Mouse (Mus musculus) intestine, embryonic 16.5 days (tissue): ENCODE results near the gene Suclg2. TPM values are rescaled to one million over a fixed set of nuclear protein-coding genes. Genes with fewer than 3 reads are reported as not detected.

Experiments used
- ATAC-seq: fragments of 200-750 bp; cut with Nextera tagmentation; 2 replicates; pipeline ENCODE4 v1.8.0; 2017; ENCODE audit warnings: moderate TSS enrichment, moderate library complexity
- H3K27ac ChIP-seq: fragments of 300-500 bp; sonication (generic); 2 replicates; pipeline ENCODE4 v1.5.1; 2014; ENCODE audit warnings: mild to moderate bottlenecking, low read length
- H3K27me3 ChIP-seq: fragments of 300-500 bp; sonication (generic); replicated peaks from 2 replicates; pipeline ENCODE4 v1.6.1; 2014; ENCODE audit warnings: low read length, control low read depth, mixed read lengths; ENCODE audit not compliant: control insufficient read depth, insufficient read depth
- H3K36me3 ChIP-seq: fragments of 300-500 bp; sonication (generic); 2 replicates; pipeline ENCODE4 v1.6.1; 2014; ENCODE audit warnings: low read length, control low read depth; ENCODE audit not compliant: control insufficient read depth, insufficient read depth
- H3K4me1 ChIP-seq: fragments of 300-500 bp; sonication (generic); 2 replicates; pipeline ENCODE4 v1.6.1; 2014; ENCODE audit warnings: low read length, control low read depth, mixed read lengths; ENCODE audit not compliant: control insufficient read depth, insufficient read depth
- H3K4me2 ChIP-seq: fragments of 300-500 bp; sonication (generic); 2 replicates; pipeline ENCODE4 v1.6.1; 2014; ENCODE audit warnings: low read depth, low read length, control low read depth
- H3K4me3 ChIP-seq: fragments of 300-500 bp; sonication (generic); 2 replicates; pipeline ENCODE4 v1.5.1; 2014; ENCODE audit warnings: mild to moderate bottlenecking, low read length
- H3K9ac ChIP-seq: fragments of 300-500 bp; sonication (generic); 2 replicates; pipeline ENCODE4 v1.6.1; 2014; ENCODE audit warnings: low read depth, low read length
- H3K9me3 ChIP-seq: fragments of 300-500 bp; sonication (generic); 2 replicates; pipeline ENCODE4 v1.6.1; 2016; ENCODE audit warnings: low read length, control low read depth; ENCODE audit not compliant: control insufficient read depth
- WGBS: fragments of 180-500 bp; shearing (Covaris S2); extraction: QIAGEN DNeasy Blood & Tissue Kit; methylation state at CpG from one replicate; pipeline ENCODE4 v1.1.7; 2014; 5-methylcytosine and 5-hydroxymethylcytosine counted together
- polyA plus RNA-seq: library from polyadenylated mRNA; unstranded; fragments of >200 nt; fragmentation: Nextera tagmentation; extraction: Ambion mirVana; gene quantifications from 2 replicates; pipeline ENCODE4 v1.2.1, GENCODE M21; 2015

Suclg2 gene
- polyA plus RNA-seq, 1 experiment from 2014 or later = 130 TPM

- Histone ChIP-seq H3K36me3 (no peaks in the 10 kb centered on the region), H3K9me3 (no peaks in the 10 kb centered on the region), H3K4me1 (peaks cover 4% of the 10 kb centered on the region; the same call in 1 of the 2 replicates), H3K4me3 (no peak overlapping the region), H3K4me2 (no peak overlapping the region), H3K27me3 (no peaks in the 10 kb centered on the region), H3K27ac (no peak overlapping the region), H3K9ac (no peak overlapping the region)
- no peak for ATAC-seq
- 78% methylated on average over 3 of the region's 3 CpGs for WGBS
Observed at GRCm38 (mm10) chr6:95571620-95572019, 147.0 kb downstream of the Suclg2 start.

GRCm38 (mm10) chr6:95563355-95564009 is 155.1 kb downstream of the Suclg2 start:
- H3K27me3 ChIP-seq = no peaks in the 10 kb centered on the region
- H3K36me3 ChIP-seq = no peaks in the 10 kb centered on the region
- H3K4me1 ChIP-seq = no peaks in the 10 kb centered on the region
- H3K9me3 ChIP-seq = no peaks in the 10 kb centered on the region
- no peak overlapping the region for H3K27ac ChIP-seq
- no peak overlapping the region for H3K9ac ChIP-seq
- H3K4me3 ChIP-seq = no peak overlapping the region
- 74% methylated on average over 2 of the region's 2 CpGs for WGBS
- H3K4me2 ChIP-seq = no peak overlapping the region
- ATAC-seq = no peak

- WGBS = 90% methylated on average over 6 of the region's 6 CpGs
- Histone ChIP-seq H3K27ac (no peak overlapping the region), H3K9me3 (no peaks in the 10 kb centered on the region), H3K4me2 (no peak overlapping the region), H3K4me1 (no peaks in the 10 kb centered on the region), H3K9ac (no peak overlapping the region), H3K27me3 (no peaks in the 10 kb centered on the region), H3K36me3 (no peaks in the 10 kb centered on the region), H3K4me3 (no peak overlapping the region)
- ATAC-seq = no peak
Observed at GRCm38 (mm10) chr6:95556320-95556719, 162.3 kb downstream of the Suclg2 start.

GRCm38 (mm10) chr6:95552339-95552950 is 166.2 kb downstream of the Suclg2 start:
- H3K27me3 ChIP-seq = no peaks in the 10 kb centered on the region
- WGBS = 71% methylated on average over 6 of the region's 6 CpGs
- H3K27ac ChIP-seq = no peak overlapping the region
- H3K36me3 ChIP-seq = no peaks in the 10 kb centered on the region
- no peak for ATAC-seq
- no peak overlapping the region for H3K4me3 ChIP-seq
- H3K9ac ChIP-seq = no peak overlapping the region
- no peaks in the 10 kb centered on the region for H3K4me1 ChIP-seq
- no peak overlapping the region for H3K4me2 ChIP-seq
- no peaks in the 10 kb centered on the region for H3K9me3 ChIP-seq

GRCm38 (mm10) chr6:95551000-95551399 is 167.6 kb downstream of the Suclg2 start:
- Histone ChIP-seq H3K9me3 (no peaks in the 10 kb centered on the region), H3K9ac (no peak overlapping the region), H3K4me3 (no peak overlapping the region), H3K27me3 (no peaks in the 10 kb centered on the region), H3K4me2 (no peak overlapping the region), H3K27ac (no peak overlapping the region), H3K36me3 (no peaks in the 10 kb centered on the region), H3K4me1 (no peaks in the 10 kb centered on the region)
- 54% methylated on average over 4 of the region's 4 CpGs for WGBS
- ATAC-seq = no peak

- no peak overlapping the region for H3K4me2 ChIP-seq
- H3K4me3 ChIP-seq = no peak overlapping the region
- 78% methylated on average over 7 of the region's 7 CpGs for WGBS
- no peak for ATAC-seq
- H3K27ac ChIP-seq = no peak overlapping the region
- no peaks in the 10 kb centered on the region for H3K27me3 ChIP-seq
- no peaks in the 10 kb centered on the region for H3K36me3 ChIP-seq
- no peak overlapping the region for H3K9ac ChIP-seq
- H3K4me1 ChIP-seq = no peaks in the 10 kb centered on the region
- H3K9me3 ChIP-seq = no peaks in the 10 kb centered on the region
Observed at GRCm38 (mm10) chr6:95546189-95546832, 172.3 kb downstream of the Suclg2 start.

GRCm38 (mm10) chr6:95545714-95546113 is 172.9 kb downstream of the Suclg2 start:
- Histone ChIP-seq H3K27ac (no peak overlapping the region), H3K9me3 (no peaks in the 10 kb centered on the region), H3K36me3 (no peaks in the 10 kb centered on the region), H3K4me3 (no peak overlapping the region), H3K9ac (no peak overlapping the region), H3K4me1 (no peaks in the 10 kb centered on the region), H3K27me3 (no peaks in the 10 kb centered on the region), H3K4me2 (no peak overlapping the region)
- peak; percentile 48; the same call in 1 of the 2 replicates for ATAC-seq

- no peaks in the 10 kb centered on the region for H3K27me3 ChIP-seq
- H3K4me1 ChIP-seq = no peaks in the 10 kb centered on the region
- H3K4me2 ChIP-seq = no peak overlapping the region
- ATAC-seq = no peak
- H3K27ac ChIP-seq = no peak overlapping the region
- no peaks in the 10 kb centered on the region for H3K36me3 ChIP-seq
- no peak overlapping the region for H3K4me3 ChIP-seq
- H3K9me3 ChIP-seq = no peaks in the 10 kb centered on the region
- WGBS = 75% methylated on average over 3 of the region's 3 CpGs
- no peak overlapping the region for H3K9ac ChIP-seq
Observed at GRCm38 (mm10) chr6:95545296-95545695, 173.3 kb downstream of the Suclg2 start.

- no peaks in the 10 kb centered on the region for H3K9me3 ChIP-seq
- H3K9ac ChIP-seq = no peak overlapping the region
- H3K4me1 ChIP-seq = no peaks in the 10 kb centered on the region
- no peak overlapping the region for H3K4me2 ChIP-seq
- no peaks in the 10 kb centered on the region for H3K27me3 ChIP-seq
- H3K36me3 ChIP-seq = no peaks in the 10 kb centered on the region
- no peak overlapping the region for H3K27ac ChIP-seq
- no peak for ATAC-seq
- WGBS = 64% methylated on average over 3 of the region's 3 CpGs
- no peak overlapping the region for H3K4me3 ChIP-seq
Observed at GRCm38 (mm10) chr6:95535191-95535590, 183.4 kb downstream of the Suclg2 start.
